Mouse (Mus musculus): Measurements from ENCODE around the gene Adck2. TPM values are rescaled to one million over a fixed set of nuclear protein-coding genes. Genes with fewer than 3 reads are reported as not detected.
A peak's percentile ranks its signal among the peaks of the same experiment; 100 is the strongest.

Gene Adck2
- total RNA-seq, 2 experiments from 2014 or later, result 7.1 to 12.6 TPM

DNA sequence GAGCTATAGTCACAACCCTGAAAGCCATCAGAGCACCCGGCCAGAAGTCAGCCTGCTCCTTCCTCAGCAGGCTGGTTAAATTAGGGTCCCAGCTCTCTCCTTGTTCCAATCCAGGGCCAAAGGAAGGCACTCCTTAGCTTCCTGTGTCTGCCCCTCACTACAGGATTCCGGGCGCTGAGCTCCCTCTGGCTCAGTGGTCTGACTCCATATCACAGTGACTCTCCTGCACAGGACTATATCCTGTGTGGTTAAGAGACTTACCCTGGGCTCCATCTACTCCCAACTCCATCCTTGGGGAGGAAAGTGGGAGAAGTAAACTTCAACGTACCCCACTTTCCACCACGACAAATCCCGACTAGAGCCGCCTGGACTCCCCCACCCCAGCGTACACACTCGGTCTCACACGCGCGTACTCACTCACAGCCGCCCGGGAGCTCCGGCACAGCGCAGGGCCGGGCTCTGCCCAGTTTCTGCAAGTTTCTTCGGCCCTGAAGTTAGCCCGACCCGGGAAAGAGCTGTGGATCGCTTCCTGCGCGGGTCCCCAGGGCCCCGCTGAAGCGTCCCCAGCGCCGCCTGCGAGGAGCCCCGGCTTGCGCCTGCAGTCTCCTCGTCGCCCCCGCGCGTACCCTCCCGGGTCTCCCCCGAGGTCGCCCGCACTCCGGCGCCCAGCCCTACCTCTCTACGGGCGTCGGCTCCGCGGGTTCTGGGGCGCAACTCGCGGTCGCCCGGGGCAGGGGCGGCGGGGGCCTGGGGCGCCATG, 16.6 kb upstream of the Adck2 start:
- ATAC-seq (ENCODE audit: poor library complexity, severe bottlenecking), result peak; percentile 47

DNA sequence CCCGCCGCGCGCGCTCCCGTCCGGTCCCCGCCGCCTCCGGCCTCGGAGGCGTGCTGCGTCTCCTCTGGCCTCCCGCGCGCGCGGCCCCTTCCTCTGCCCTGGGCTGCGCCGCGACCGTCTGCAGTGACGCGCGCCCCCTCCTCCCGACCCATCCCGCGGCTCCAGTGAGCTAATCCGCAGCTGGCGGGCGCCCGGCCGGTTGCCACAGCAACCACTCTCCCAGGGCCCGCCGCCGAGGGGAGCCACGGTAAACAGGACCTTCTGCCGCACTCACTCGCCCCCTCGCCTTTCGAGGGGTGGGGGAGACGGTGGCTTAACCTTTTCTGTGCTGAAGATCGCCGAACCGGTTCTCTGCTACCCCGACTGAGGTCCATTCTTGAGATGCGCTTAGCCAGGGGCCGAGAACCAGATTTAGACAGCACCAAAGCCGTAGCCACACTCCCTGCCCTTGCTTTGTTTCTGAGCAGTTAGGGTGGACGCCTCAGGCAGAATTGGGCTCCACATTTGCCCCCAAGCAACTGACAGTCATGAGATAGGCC, 15.9 kb upstream of the Adck2 start, which contains the start of gene Dennd2a:
TSS of gene Dennd2a (minus strand) at position 145 of the 539 bp plus-strand sequence.
- peak; percentile 33 for ATAC-seq (ENCODE audit: poor library complexity, severe bottlenecking)

DNA sequence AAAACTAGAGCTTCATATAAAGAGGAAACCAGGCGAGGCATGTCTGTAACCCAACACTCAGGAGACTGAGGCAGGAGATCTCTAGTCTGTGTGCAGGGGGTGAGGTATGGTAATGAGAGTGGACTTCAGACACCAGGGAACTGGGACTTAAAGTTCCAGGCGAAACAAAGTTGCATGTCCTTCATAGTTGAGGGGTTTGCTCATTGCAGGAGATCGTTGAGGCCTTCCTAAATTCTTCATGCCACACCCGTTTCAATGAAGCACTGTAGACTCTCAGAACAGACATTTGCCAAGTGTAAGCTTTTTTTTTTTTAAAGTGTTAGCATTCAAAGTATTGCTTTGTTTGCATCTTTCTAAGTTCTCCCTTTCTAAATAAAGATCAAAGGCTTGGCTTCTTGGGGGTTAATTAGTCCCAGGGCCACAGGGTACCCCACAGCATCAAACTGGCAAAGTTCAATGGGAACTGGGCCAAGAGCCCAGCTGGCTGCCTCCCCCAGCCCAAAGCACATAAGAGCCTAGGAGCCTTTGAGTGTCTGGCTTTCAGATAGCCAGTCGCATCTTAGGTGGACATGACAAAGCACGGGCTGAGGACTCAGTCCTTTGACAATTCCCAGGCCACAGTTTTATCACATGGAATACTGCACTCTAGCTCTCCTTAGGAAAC, 14.3 kb upstream of the Adck2 start:
- ATAC-seq (ENCODE audit: poor library complexity, severe bottlenecking), result no peak

DNA sequence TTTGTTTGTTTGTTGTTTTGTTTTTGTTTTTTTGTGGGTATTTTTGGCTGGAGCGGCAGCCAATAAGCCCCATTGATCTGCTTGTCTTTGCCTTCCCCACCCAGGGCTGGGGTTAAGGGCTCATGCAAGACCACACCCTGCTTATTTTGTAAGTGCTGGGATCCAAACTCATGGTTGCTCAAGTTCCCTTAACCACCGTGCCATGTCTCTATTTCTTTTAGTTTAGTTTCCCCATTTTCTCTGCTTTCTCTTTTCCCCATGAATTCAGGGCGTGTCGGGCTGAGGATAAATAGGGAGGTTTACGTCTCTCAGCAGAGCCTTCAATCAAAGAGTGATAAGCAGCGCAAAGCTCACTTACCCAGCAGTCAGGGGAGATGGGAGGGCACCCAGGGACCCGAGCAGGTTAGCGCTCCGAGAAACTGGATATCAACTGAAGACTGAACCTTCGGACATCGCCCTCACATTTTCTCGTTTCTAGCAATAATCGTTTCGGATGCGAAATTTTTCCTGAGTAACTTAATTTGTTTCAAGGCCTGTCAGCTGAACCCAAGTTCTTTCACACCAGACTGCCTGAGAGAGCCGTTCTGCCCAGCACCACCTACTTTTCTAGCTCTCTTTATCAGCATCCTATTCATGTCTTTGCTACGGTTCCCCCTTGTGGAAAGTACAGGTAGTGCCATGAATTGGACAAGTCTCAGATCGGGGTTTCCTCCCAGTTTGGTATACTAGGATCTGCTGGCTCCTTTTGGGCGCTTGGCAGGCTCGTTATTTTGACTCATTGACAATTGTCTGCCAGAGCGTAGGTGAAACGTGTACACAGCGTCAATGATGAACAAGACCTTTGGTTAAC, 11.3 kb upstream of the Adck2 start:
- peak; percentile 84 for ATAC-seq (ENCODE audit: poor library complexity, severe bottlenecking)

DNA sequence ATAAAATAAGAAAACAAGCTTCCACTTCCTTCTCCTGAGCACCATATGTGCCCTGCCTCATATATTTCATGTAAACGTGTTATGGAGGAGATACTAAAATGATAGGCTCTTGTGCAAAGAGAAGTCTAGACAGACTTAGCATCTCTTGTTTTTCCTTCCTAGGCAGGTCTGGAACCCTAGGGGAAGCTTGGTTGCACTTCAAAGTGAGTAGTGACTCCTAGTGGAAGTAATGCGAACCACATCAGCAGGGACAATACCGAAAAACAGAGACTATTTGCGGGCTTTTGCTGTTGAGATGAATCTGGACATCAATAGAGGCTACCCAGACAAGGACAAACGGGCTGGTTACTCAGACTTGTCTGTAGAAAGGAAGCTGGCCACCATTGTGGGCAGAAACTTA, 6.1 kb upstream of the Adck2 start:
- ATAC-seq (ENCODE audit: poor library complexity, severe bottlenecking), result peak; percentile 72

DNA sequence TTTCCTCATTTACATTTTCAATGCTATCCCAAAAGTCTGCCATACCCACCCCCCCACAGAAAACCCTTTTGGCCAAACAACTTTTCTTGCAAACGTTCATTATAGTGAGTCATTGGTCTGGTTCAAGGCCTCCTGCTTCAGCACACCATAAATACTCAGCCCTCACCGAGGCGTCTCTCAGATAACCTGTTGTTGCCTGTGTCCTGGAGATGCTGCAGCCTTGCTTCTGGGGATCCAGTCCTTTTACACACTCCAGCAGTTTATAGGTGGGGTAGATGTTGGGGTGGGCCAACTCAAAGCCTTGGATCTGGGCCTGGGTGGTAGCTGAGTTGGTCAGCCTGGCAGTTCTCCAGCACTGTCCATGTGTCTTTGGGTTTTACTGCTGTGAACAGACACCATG, 3.2 kb upstream of the Adck2 start:
- ATAC-seq (ENCODE audit: poor library complexity, severe bottlenecking), result no peak

DNA sequence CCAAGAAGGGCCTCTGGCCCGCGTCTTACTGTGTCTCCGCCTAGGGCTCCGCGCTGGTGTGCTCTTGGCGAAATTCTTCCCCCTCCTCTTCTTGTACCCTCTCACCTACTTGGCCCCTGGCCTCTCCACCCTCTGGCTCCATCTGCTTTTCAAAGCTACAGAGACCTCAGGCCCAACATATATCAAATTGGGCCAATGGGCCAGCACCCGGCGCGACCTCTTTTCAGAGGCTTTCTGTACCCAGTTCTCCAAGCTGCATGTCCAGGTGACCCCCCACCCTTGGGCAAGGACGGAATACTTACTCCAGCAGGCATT, 839 bp downstream of the Adck2 start:
- no peak for ATAC-seq (ENCODE audit: poor library complexity, severe bottlenecking)

DNA sequence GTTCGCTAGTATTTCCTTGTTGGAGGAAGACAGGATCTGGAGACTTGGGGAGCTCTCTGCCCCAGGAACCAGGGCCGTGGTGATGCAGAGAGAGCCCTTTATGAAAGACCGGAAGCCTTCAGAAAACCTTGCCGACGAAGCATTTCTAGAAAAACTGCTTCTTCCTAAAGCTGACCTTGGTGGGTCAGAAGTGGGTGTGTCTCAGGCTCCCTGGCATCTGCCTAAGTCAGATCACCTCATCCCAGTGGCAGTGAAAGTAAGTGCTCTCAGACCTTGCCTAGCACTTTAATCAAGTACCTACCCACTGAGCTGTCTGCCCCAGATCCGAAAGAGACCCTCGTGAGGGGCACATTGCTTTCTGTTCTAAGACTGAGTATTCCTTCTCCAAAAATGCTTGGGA, 1.3 kb downstream of the Adck2 start:
- ATAC-seq (ENCODE audit: poor library complexity, severe bottlenecking), result no peak

DNA sequence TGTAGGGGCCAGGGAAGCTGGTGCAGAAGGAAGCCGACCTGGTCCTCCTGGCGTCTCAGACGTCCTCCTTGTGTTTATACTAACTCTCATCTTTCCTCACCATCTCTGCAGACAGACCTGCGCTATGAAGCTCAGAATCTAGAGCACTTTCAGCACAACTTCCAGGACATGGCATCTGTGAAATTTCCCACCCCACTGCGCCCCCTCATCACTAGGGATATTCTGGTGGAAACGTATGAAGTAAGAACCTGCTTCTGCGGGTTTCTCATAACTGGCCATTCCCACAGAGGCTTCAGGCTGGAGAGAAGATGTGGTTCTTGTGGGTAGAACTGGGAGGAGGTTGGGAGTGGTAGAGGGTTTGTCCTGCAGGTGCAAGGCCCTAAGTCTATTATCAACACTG, 5.9 kb downstream of the Adck2 start:
- no peak for ATAC-seq (ENCODE audit: poor library complexity, severe bottlenecking)

DNA sequence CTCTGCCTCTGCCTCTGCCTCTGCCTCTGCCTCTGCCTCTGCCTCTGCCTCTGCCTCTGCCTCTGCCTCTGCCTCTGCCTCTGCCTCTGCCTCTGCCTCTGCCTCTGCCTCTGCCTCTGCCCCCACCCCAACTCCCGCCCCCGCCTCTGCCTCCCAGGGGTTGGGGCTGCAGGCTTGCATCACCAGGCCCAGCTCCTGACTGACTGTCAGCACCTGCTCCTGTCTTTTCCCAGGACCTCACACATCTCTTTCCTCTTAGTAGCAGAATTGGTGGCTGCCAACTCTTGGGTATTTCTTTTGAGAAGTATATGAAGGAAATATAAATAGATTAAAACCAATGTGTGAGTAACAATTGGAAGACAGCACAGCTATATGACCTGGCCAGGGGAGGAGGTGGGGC, 6.9 kb downstream of the Adck2 start:
- no peak for ATAC-seq (ENCODE audit: poor library complexity, severe bottlenecking)

DNA sequence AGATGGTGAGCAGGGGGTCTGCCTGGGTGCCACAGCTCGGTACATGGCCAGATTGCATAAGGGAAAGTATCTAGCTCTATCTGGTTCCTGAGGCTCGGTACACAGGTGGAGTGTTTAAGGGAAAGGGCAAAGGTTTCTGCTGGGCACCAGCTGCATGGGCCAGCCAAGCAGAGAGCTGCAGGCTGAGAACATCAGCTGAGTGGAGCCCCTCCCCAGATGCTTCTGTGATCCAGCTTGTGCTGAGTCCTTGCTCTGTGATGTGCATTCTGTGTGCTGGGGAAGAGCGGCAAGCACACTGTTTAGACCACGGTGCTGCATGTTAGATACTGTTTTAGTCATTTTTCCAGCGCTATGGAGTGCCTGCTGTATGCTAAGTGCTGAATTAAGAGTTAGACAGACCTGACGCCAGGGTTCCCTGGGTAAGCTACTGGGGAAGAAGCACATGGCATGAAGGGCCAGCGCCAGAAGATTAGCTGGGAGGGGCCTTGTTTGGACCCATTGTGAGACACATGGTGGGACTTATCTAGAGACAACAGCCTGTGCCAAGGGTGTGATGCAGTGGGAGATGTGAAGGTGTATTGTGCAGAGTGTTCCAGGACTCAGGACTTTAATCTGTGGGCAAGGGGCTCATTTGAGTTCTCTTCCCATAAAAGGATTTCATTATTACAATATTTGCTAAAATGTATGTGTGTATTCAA, 7.6 kb downstream of the Adck2 start:
- no peak for ATAC-seq (ENCODE audit: poor library complexity, severe bottlenecking)

DNA sequence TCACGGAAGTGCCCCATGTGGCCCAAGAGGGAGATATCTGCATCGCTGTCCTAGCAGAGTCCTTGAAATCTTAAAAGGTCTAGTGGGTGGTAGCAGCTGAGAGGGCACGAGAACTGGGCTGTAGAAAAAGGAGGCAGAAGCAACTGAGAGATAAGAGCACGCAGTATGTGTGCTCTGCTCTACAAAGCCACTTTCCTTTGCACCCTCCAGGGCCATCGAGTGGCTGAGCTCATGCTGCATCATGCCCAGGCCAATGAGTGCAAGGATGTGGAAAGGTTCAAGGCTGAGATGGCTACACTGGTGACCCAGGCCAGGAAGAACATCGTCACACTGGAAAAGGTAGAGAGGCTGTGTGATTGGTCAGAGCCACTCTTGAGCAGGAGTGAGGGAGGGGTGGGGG, 11.8 kb downstream of the Adck2 start, which contains the start of gene Gm42420:
TSS of gene Gm42420 (plus strand) at position 237 of the 400 bp plus-strand sequence.
- no peak for ATAC-seq (ENCODE audit: poor library complexity, severe bottlenecking)

DNA sequence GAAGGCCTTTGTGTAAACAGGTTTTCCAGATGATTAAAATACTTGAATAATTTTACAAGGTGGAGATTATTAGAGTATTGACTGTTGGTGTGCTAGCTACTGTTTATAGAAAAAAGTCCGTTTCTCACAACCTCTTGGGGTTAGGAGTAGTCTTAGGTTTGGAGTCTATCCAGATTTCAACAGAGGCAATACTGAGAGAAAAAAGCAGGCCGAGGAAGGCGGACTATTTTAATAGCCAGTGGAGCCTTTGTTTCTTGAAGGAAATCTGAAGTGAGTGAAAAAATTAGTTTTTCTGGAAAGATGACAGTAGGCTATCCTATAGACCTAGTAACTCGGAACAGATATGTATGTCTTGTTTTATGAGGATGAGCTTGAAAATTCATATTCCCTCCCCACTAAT, 17.8 kb downstream of the Adck2 start:
- ATAC-seq (ENCODE audit: poor library complexity, severe bottlenecking), result no peak

DNA sequence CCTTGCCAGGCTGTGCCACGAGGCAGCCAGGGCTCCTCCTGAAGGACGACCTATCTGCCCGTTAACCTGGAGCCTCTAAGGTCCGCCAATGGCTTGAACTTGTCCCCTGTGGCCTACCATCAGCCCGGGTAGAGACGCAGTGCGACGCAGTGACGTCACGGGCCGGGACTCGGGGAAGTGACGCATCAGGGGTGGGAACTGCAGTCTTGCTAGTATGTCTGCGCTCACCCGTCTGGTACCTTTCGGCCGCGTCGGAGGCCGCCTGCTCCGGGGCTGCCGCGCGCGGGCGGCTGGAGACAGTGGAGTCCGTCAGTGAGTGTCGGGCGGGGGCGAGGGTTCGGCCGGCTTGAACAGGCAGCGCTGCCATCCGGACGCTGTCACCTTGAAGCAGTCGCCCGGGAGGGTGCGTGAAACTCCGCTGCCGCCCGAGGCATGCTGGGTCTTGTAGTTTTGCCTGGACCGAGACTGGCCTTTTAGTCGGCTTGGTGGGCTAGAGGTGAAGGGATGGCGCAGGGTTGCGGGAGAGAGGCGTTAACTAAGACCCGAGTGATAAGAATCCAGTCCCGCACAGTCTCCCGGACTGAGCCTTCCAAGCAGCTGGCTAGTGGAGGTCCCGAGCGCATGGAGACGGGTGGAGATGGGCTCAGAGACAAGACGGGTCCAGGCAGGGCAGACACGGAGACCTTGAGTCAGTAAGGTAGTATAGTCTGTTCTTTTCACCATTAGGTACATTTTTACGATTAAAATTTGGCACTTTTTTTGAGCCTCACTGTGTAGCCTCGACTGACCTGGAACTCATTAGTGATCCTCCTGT, 18.9 kb downstream of the Adck2 start, which contains the start of gene Ndufb2:
TSS of gene Ndufb2 (plus strand) at position 174 of the 814 bp plus-strand sequence.
- peak; percentile 98 for ATAC-seq (ENCODE audit: poor library complexity, severe bottlenecking)

DNA sequence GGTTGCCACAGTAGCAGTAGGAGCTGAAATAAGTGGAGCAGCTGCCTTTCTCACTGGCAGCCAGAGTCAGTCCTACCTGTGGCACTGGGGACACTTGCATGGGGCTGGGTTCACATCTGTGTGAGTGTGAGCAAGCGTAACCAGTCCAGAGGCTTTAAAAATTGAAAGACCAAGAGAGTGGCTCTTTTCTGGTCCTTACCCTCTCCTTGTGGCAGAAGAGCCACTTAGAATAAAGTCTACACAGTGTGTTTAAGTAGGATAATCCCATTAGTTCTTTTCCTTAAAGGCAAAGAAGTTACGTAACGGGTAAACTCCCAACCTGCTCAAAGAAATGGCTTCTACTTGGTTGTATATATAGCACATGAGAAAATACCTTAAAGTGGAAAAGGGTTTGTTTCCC, 27.2 kb downstream of the Adck2 start:
- ATAC-seq (ENCODE audit: poor library complexity, severe bottlenecking), result no peak

DNA sequence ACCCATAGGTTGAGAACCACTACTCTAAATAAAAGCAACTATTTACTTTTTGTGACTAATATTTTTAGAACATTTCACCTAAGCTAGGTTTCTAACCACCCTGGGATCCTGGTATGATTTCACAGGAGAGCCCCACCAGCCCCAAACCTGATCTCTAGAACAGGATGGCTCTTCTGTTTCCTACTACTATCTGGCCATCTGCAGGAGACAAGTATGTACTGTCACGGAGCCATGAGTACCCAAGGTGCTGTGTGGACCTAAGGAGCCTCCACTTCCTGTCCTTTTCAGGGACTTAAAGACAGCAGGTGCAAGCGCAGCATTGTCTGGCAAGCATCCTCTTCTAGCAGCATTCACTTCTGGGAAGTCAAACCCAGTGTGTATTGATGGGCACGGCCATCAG, 28.2 kb downstream of the Adck2 start:
- ATAC-seq (ENCODE audit: poor library complexity, severe bottlenecking), result no peak

DNA sequence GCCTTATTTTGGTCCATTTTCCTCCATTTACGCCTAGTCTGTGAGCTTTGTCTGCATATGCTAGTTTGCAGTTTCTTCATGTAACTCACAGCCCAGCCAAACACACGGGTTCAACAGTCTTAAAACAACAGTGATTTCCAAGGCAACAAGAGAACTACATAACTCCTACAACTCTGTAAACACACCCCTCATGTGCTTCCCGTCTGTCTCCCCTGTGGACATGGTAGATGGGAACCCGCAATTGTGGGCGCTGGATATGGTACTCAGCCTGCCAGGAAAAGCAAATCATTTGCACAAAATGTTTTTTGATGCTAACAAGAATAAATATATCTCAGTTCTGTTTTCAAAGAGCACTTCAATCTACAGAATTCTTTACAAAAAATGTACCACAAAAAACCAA, 30.9 kb downstream of the Adck2 start:
- no peak for ATAC-seq (ENCODE audit: poor library complexity, severe bottlenecking)

DNA sequence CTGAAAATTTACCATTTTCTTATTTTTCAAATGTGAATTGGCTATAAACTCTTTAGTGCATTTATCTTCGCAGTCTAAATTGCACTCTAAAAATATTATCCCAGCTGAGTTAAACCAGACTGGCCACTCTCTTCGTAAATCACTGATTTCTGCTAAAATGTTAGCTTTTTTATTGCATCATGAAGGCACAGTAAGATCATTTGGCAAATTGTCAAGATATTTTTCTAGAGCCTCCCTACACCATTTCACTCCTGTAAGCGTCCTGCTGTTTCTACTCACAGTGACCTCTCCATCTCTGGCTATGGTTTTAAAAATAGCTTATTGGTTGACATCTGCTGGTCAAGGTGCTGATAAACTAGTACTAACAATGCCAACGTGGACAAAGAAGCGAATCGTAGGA, 32.4 kb downstream of the Adck2 start:
- ATAC-seq (ENCODE audit: poor library complexity, severe bottlenecking), result no peak

DNA sequence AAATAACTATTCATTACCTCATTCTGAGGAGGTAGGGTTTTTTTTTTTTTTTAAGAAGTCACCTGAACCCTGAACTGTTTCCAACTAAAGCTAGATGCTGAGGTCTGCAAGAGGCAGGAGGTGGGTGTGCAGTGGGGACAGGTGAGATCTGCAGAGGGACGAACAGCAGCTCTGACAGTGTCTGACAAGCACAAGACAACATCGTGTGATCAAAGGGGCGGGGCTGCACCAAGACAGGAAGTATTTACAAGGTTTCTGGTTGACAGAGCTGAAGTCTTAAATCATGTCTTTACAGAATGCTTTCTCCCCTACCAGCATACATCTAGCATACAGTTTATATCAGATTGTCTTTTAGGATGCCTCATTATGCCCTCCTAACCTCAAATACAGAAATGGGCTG, 33.2 kb downstream of the Adck2 start:
- no peak for ATAC-seq (ENCODE audit: poor library complexity, severe bottlenecking)

DNA sequence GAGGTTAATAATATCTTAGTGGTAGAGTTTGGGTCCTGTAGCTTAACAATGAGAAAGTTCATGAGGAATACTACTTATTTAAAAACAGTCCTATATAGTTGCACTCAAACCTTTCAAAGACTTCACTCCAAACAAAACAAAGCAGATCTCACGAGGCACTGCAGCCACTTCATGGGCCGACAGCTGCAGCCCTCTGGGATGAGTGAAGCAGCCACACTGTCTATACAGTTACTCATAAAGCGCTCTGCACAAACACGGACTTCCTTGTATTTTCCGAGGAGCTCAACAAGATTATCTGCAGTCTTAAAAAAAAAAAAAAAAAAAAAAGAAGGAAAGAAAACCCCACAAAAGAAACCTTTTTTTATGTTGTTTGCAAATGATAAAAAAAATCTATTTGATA, 33.7 kb downstream of the Adck2 start:
- ATAC-seq (ENCODE audit: poor library complexity, severe bottlenecking), result no peak
